Mouse (Mus musculus) frontal cortex, postnatal 25 days (tissue): ENCODE measurements around the gene Psma6.
"Not testable (repeated sequence)": the region's sequence is repeated elsewhere in the genome, so short reads cannot be mapped to it uniquely, and the experiment has no call there.

Source experiments
- DNase-seq, 2 experiments: peaks; one replicate each; pipeline ENCODE4 v3.0.0; 2022; ENCODE audit warnings: low spot score in 2 of 2

The Psma6 gene

DNA sequence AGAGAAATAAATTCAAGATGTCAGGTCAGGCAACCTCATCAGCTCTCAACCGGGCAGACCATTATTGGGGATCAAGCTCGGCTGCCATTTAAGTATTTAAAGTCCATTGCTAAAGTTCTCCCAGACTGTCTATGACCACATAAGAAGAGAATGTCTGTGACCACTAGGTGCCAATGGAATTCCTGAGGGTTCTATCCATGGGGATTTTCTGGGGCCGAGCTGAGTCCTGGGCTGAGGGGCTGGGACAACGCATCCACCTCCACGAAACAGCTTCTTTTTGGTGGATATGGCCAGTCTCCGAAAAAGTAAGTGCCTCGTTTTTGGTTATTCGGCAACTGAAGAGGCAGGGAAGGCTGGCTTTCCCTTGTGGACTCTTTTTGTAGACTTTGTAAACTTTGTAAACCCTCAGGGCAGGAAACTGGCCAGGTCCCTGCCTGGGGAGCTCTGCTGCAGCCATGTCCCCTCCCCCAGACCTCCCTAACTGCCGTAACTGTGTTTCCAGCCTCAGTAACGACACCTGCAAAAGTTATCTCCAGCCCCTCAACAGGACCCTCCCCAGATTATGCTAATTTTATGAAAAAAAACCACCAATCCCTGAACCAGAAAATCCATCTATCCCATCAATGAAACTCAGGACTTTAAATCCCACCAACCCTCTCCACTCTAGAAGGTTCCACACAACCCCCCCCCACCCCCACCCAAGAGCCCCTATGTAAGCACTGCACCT lies at the start of gene Psma6:
TSS of gene Psma6 (plus strand) at position 200 of the 727 bp plus-strand sequence.
- DNase-seq: no peak

DNA sequence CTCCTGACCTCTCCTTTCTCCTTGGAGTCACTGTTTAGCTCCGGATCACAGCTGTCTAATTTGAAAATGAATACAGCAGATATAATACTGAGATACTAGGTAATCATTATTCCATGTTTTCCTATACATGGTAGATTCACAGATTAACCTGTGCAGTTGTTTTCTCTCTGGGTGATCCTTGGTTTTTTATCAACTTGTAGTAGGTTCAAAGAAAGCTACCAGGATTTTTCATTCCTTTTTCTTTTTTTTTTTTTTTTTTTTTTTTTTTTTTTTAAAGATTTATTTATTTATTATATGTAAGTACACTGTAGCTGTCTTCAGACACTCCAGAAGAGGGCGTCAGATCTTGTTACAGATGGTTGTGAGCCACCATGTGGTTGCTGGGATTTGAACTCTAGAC lies 45.5 kb upstream of the Psma6 start:
- not testable (repeated sequence) for DNase-seq

DNA sequence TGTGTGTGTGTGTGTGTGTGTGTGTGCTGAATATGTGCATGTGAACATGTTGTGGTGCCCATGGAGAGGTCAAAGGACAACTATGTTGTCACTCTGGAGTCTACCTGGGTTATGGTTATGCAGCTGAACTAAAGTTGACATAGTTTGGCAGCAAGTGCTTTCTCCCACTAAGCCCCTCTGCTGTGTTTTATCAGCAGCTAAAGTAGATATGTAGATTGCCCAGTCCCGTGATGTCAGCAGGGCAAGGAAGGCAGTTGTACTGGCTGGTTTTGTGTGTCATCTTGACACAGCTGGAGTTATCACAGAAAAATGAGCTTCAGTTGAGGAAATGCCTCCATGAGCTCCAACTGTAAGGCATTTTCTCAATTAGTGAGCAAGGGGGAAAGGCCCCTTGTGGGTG lies 41.0 kb upstream of the Psma6 start:
- DNase-seq: not testable (repeated sequence)

DNA sequence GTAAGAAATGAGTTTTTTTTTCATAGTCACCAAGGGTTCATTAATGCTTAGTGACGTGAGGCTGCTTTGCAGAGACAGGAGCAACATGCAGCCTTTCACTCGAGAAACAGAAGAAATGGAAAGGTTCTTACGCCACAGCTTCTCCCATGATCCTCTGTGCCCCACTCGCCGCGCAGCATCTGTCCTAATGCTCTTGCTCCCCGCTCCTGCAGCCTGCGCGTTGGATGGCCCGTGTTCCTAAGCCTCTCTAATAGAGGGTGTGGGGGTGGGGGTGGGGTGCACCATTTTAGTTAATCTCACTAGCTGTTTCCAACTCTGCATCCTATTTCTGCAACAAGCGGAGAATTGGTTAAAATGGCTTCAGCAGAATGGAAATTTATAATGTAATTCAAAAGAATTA lies 40.0 kb upstream of the Psma6 start:
- no peak for DNase-seq

DNA sequence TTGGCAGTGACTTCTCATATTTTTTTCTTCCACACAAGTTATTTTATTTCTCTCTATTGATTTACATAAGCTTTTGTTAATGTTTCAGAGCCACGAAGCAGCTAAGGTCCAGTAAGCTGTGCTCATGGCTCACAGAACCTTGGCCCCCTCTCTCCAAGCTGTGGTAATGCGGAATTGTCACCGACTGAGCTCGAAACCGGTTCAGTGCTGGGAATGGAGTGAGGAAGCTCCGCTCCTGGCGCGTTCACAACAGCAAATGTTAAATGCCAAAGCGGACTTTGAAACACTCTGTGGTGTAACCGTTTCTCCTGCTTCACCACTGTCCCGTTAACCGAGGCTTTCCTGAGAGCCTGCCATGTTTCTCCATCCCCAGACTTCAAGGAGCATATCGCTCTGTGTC lies 39.4 kb upstream of the Psma6 start:
- DNase-seq: no peak

DNA sequence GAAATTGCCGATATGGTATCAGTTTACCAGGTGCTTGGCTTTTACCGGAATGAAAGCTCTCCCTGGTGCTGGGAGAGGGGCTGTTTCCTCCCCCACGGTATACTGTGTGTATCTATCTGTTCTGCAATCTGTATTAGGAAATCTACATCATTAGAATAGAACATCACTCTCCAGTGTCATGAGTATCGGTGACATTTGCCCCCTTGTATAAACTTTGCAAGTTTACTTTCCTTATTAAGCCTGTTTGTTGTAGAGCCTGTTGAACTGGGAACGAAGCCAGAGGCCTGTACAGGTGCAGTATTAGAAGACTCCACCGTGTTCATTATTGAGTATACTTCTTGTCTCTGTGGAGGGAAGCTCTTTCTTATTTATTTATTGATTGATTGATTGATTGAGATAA lies 30.6 kb upstream of the Psma6 start:
- DNase-seq: no peak

DNA sequence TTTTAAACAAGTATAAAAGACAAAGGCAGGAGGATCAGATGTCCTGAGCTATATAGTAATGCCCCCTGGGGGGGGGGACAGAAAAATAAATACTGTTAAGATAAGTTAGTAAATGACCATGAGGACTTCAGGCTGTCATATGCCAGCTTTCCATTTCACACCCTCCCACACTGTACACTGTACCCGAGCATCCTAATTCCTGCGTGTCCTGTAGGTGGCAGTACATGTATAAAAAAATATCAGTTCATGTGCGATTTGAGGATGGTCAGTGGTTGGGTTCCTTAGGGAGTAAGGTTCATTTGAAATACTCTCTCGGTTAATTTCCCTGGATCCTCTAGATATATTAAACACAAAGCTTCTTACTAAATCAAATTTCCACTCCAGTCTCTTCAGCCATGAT lies 29.1 kb upstream of the Psma6 start:
- peak in 1 of 2 experiments; percentile 12 for DNase-seq

DNA sequence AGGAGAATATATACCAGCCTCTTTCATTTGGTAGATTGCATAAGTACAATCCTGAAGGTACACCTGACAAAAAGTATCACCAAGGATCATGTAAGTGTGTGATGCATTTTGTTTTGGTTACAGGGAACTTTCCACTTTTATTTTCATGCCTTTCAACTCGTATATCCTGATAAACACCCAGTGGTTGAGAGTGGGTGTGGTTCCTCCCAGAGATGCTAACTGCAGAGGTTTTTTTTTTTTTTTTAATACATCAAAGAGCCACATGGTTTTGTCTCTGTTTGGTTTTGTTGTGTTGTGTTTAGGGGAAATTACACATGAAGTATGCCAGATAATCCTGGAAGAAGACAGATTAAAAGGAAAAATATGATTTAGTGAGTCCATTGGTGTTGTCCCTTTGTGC lies 26.7 kb upstream of the Psma6 start:
- no peak for DNase-seq

DNA sequence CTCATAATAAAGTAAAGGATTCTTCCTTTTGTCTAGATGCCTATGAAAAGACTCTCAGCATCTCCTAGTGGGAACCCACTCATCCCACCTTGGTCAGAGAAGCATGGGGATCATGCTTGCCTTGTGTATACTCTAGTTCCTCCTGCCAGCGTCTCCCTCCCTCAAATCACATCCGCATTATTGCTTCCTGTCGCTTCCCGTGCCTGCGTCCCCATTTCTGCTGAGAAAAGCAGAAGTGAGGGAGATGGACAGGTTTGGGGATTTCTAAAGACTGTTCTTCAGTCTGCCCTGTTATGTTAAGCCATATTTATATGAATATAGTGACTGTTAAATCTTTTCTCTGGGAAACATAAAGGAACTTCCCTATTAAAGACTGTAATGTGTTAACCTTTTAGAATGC lies 23.1 kb upstream of the Psma6 start:
- DNase-seq: no peak

DNA sequence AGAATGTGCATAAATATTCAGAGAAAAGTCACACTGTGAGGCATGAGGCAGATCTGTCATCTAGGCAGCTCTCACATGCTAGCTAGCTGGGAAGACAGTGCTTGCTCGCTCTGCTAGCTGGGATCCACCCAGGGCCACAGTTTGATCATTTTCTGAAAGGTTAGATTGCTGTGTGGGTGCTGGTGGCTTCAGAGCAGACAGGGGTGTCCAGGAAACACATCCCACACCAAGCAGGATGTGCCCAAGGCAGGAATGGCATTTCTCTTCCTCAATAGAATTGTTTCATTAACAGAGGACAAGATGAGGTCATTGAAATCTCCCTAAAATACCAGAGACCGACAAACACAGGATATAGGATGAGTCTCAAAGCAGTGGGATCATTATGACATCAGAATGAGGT lies 18.9 kb upstream of the Psma6 start:
- no peak for DNase-seq

DNA sequence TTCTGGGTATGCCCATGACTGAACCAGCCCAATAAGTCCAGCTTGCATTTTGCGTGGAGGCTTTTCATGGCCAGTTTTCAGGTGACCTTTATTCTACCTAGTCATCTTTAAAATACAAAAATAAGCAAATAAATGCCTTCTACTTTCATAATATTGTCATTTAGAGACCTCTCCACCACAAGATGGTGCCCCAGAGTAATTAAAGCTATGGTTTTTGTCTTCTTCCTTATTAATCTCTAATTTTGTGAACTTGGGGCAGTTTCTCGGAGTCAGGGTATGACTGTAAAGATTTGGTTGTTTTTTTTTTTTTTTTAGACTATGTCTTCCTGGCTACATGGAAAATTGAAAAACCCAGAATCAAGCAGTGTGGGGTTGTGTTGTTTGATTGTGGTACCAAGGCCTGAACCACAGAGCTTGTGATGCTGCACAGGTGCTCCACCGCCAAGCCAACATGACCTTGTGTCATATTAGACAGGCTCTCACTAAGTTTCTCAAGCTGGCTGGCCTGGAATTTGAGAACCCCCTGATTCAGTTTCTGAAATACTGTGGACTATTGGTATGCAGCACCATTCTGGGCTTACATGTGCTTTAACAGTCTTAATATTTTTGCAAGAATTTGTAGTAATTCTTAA lies 11.5 kb upstream of the Psma6 start:
- no peak for DNase-seq

DNA sequence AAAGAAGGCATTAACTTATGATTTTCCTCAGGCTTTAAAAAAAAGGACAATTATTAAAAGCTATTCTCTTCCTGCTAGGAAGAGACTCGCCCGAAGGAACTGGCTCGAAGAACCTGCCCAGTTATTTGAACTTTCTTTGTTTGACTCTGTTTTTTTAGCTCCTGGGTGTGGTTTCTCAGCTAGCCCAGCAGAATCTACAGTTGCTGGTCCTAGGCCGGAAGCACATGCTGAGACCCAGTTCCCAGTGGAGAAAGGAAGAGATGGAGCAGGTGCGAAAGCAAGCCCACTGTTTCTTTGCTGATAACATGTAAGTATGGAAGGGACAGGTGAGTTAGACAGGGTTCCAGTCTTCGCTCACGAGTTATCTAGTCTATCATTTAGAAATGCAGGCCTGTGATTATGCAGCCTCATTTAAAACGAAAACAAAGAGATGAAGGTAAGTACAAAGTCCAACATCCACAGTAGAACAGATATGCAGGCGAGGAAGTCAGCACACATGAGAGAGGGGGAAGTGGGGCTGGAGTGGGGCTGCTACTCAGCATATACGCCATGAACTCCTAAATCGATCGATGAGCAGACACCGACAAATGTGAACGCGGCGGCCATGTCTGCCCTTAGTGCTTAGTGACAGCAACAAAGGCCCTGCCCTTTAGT lies 6.9 kb upstream of the Psma6 start:
- no peak for DNase-seq

DNA sequence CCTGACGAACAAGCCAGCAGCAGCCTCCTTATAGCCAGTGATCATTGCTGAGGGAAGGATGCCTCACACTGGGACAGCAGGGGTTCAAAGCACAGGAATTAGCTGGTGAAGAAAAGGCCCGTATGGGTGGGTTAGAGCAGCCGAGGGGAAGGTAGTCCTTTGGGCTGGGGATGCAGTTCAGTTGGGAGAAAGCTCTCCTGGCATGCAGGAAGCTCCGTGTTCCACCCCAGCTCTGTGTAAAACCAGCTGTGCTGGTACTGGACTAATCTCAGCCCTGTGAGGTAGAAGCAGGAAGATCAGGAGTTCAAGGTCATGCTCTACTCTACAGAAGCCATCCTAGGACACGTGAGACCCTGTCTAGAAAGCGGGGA lies 6.4 kb upstream of the Psma6 start:
- DNase-seq: no peak

DNA sequence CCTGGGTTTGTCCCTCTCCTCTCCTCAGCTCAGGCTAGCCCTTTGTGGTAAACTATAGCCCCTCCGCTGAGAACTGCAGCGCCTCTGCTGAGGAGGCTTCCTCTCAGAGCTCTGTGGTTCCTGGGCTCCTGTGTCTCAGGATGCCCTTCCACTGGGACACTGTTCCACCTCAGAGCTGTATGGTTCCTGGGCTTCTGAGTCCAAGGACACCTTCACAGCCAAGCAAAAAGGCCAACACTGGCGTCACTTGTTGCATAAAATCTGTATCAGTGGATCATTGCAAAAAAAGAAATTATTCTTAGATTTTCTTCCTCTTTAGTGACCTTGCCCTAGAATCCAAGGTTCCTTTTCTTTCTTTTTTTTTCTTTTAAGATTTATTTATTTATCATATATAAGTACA lies 804 bp downstream of the Psma6 start:
- no peak for DNase-seq

DNA sequence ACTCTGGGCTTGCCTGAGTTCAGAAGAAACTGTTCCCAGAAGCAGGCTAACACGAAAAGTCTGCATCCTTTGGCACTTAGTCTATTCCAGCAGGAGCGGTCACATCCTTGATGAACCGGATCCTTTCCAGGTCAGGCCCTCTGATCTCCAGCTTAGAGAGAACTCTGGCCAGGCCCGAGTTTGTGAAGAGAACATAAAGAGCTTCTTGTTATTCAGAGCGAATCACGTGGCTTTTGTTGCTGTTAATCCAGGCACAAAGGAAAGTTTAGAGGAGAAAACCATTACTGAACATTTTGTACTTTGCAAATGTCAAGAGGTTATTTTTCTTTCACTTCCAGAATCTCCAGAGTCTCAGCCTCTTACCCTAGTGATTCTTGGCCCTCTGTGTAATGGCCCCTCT lies 1.9 kb downstream of the Psma6 start:
- no peak for DNase-seq

DNA sequence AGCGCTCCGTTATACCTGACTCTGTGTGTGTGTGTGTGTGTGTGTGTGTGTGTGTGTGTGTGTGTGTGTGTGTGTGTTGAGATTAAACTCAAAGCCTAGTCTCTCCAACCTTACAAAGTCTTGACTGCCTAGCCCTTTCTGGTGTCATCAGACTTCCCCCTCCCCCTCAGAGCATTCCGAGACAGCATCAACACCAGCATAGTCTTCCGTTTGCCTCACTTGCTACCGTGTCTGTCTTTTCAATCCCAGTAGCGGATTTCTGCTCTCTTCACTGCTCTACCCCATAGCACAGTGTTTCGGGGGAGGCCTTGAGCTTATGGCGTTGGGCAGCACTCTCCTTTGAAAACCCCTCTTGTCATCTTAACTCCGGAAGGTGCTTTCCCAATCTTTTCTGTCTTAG lies 2.4 kb downstream of the Psma6 start:
- no peak for DNase-seq

DNA sequence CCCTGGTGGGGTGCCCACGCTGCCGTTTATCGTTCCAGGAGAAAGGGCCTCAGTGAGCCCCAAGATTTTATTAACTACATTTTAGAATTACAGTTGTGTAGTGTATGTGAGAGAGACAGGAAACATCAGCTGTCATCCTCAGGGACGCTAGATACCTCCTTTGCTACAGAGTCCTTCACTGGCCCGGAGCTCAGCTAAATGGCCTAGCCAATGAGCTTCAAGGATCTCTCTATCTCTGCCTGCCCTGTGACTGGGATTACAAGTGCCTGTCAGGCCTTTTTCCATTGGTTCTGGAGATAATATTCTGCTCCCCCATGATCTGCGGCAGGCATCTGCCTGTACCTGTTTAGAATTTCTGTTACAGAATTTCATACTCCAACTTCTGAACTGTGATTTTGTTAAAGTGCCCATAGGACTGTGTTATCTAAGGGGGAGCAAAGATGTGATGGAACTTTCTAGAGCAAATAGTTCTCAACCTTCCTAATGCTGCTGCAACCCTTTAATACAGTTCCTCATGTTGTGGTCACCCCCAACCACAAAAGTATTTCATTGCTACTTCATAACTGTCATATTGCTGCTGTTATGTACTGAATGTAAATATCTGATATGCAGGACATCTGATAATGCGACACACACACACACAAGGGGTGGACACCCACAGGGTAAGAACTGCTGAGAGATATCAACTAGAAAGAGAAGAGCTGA lies 3.2 kb downstream of the Psma6 start:
- no peak for DNase-seq

DNA sequence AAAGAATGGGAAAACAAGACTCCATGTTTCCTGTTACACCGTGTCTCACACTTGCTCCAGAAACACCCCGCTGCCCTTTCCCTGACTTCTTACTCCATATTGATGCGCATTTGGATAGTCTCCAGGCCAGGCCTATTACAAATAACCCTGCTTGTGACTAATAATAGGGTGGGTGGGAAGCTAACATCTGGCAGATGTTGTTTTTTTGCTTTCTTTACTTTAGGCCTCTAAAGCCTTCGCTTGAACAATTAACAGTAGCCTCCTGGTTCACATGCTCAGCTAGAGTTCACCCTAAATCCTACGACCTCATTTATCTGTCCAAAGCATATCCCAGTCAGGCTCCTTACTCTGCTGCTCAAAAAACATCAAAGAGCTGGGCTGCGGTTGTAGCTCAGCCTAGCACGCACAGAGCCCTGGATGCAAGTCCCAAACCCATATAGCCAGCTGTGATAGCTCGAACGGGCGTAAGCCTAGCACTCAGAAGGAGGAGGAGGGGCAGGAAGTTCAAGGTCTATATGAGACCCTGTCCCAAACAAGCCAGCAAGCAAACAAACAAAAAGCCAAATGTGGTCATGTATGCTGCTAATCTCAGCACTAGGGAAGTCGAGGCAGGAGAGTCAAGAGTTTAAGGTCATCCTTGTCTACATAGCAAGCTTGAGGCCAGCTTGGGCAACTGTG lies 3.9 kb downstream of the Psma6 start:
- DNase-seq: no peak

DNA sequence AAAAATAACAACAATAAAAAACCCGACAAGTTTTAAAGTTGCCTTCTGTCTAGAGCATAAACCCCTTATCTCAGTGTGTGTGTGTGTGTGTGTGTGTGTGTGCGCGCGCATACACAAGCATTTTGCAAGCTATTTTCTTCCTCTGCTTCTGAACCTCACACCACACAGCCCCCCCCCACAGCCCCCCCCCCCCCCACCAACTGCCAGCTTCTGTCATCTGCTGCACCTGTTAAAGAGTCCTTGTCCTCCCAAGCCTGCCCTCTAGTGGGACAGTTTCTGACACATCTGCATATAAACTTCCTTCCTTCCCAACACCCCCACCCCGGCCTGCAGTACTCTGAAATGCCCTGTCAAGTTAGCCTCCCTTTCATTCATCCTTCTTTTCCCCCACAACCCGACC lies 4.5 kb downstream of the Psma6 start:
- no peak for DNase-seq

DNA sequence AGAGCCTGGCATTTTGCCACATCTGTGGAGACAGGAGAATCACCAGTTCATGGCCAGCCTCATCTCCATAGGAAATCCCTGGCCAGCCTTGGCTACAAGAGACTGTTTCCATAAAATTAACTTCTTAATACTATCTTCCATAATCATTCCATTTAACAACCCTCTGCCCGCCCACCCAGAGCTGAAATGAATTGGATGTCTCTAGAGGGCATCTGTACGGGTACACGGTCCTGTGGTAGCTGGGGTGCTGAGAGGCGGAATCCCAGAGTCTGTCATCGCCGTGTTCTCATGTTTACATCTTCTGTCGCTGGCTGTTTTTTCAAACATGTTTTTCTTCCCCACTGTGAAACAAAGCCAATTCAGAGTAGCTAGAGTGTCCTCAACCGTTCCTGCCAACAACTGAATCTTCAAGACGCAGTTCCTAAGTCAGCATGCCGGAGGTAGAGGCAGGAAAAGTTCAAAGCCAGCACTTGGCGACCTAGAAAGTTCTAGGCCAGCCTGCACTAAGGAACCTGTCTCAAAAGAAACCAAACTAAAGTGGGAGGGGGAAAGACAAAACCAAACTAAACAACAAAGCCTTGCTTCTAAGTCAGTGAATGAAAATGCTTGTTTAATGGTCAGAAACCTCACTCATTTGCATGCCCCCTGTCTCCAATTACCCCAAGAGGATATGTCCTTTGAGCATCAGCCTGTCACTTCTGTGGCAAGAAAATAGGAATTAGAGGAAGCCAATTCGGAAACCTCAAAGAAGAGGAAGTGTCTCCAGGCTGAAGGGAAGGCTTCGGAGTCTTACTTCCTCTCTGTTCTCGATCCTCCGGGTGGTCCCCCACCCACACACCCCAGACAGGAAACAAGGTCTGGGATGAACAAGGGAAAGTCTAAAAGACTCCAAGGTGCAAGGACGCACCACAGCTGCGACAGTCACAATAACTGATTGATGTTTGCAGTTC lies 5.4 kb downstream of the Psma6 start:
- no peak for DNase-seq

DNA sequence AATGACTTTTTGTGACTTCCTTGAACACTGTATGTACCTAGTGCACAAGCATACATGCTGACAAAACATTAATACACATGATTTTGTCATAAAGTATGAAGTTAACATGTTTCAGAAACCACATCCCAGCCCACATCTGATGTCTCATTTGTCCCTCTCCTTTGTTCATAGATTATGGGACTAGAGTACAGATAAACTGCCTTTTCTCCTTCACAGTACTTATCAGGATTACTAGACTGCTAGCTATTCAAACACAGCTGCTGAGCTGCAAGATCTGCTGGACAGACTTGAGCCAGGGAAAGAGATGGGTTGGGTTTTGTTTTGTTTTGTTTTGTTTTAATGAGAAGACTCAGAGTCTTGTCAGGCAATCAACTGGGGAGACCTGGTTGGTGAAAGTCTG lies 8.1 kb downstream of the Psma6 start:
- no peak for DNase-seq
